Mouse (Mus musculus) forebrain, postnatal 0 days (tissue): Measurements from ENCODE around the gene Anks1b. TPM values are rescaled to one million over a fixed set of nuclear protein-coding genes. Genes with fewer than 3 reads are reported as not detected.

Source experiments
- ATAC-seq: fragments of 200-750 bp; cut with Nextera tagmentation; 2 replicates; pipeline ENCODE4 v1.8.0; 2017; ENCODE audit warnings: mild to moderate bottlenecking, moderate library complexity
- DNase-seq: peaks from one replicate; pipeline ENCODE4 v3.0.0-alpha.2; 2015
- H3K27ac ChIP-seq: fragments of 300-500 bp; sonication (generic); 2 replicates; pipeline ENCODE4 v1.5.1; 2014; ENCODE audit warnings: low read depth, mild to moderate bottlenecking, antibody characterized with exemption, low read length, moderate library complexity, mixed read lengths
- H3K27me3 ChIP-seq: fragments of 300-500 bp; sonication (generic); 2 replicates; pipeline ENCODE4 v1.6.1; 2014; ENCODE audit warnings: mild to moderate bottlenecking, low read length, mixed read lengths; ENCODE audit not compliant: insufficient read depth
- H3K36me3 ChIP-seq: fragments of 300-500 bp; sonication (generic); 2 replicates; pipeline ENCODE4 v1.6.1; 2014; ENCODE audit warnings: mild to moderate bottlenecking, moderate library complexity; ENCODE audit not compliant: insufficient read depth
- H3K4me1 ChIP-seq: fragments of 300-500 bp; sonication (generic); 2 replicates; pipeline ENCODE4 v1.6.1; 2014; ENCODE audit warnings: antibody characterized with exemption; ENCODE audit not compliant: insufficient read depth
- H3K4me2 ChIP-seq: fragments of 300-500 bp; sonication (generic); 2 replicates; pipeline ENCODE4 v1.6.1; 2014; ENCODE audit warnings: low read depth, mild to moderate bottlenecking, moderate library complexity
- H3K4me3 ChIP-seq: fragments of 300-500 bp; sonication (generic); 2 replicates; pipeline ENCODE4 v1.5.1; 2014; ENCODE audit warnings: low read depth, low read length, mixed read lengths
- H3K9ac ChIP-seq: fragments of 300-500 bp; sonication (generic); 2 replicates; pipeline ENCODE4 v1.6.1; 2014; ENCODE audit warnings: mild to moderate bottlenecking
- H3K9me3 ChIP-seq: fragments of 300-500 bp; sonication (generic); 2 replicates; pipeline ENCODE4 v1.6.1; 2016; ENCODE audit warnings: low read length
- CTCF ChIP-seq: sonication (generic); IDR thresholded peaks from 2 replicates; pipeline ENCODE4 v1.5.1; 2016; ENCODE audit warnings: antibody characterized with exemption, control low read depth, low read depth
- WGBS: fragments of 180-500 bp; shearing (Covaris S2); extraction: QIAGEN DNeasy Blood & Tissue Kit; methylation state at CpG from one replicate; pipeline ENCODE4 v1.1.7; 2014; 5-methylcytosine and 5-hydroxymethylcytosine counted together
- polyA plus RNA-seq: library from polyadenylated mRNA; unstranded; fragments of >200 nt; fragmentation: Nextera tagmentation; extraction: Ambion mirVana; gene quantifications from 2 replicates; pipeline ENCODE4 v1.2.1, GENCODE M21; 2015
- total RNA-seq: library from RNA; depleted of rRNA; stranded (reverse); fragments of >200 nt; gene quantifications from 2 replicates; pipeline ENCODE4 v1.2.3, GENCODE M21; 2014; rRNA removed

Anks1b gene
- 133 and 145 TPM in 2 replicates for total RNA-seq
- polyA plus RNA-seq = 81.5 and 120 TPM in 2 replicates

DNA sequence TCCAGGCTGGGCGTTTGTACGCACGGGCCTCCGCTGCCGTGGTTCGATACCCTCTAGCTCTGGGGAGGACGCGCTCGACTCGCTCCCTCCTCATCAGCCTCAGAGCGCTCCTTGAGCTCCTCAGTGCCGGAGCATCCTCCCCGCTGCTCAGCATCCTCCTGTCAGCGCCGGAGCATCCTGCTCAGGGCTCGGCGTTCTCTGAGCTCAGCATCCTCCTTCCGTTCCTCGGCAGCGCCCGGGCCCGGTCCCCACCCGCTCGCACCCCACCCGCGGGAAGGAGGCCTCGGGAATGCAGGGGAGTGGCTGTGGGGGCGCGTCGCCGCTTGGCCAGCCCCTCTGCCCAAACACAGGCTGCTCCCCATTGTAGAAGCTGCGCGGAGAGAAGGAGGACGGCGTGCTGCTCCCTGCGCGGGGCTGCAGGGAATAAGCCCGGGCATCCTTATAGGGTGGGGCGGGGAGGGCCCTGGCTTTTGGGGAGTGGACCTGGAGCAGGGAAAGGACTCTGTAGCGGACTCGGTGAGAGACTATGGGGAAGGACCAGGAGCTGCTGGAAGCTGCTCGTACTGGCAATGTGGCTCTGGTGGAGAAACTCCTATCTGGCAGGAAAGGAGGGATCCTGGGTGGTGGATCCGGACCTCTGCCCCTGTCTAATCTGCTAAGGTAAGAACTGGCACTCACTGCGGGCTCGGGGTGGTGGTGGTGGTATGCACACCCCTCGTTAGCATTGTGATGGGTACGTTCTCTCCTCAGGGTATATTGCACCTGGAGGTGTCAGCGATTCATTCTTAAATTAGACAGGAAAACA is at the start of gene Anks1b:
TSS of gene Anks1b (plus strand) at position 364 of the 805 bp plus-strand sequence.
- Histone ChIP-seq H3K4me3 (peak within 1 kb of the TSS; percentile 78), H3K9ac (peak within 1 kb of the TSS; percentile 97), H3K4me2 (peak within 1 kb of the TSS; percentile 64), H3K36me3 (no peaks in the 10 kb centered on the region), H3K4me1 (peaks cover 5% of the 10 kb centered on the region; the same call in 1 of the 2 replicates), H3K27ac (peak within 1 kb of the TSS; percentile 98), H3K9me3 (no peaks in the 10 kb centered on the region), H3K27me3 (no peaks in the 10 kb centered on the region)
- WGBS = 3% methylated on average over 47 of the region's 48 CpGs
- ATAC-seq = peak; percentile 83
- peak; percentile 82 for DNase-seq
- TF ChIP-seq CTCF = no peak

DNA sequence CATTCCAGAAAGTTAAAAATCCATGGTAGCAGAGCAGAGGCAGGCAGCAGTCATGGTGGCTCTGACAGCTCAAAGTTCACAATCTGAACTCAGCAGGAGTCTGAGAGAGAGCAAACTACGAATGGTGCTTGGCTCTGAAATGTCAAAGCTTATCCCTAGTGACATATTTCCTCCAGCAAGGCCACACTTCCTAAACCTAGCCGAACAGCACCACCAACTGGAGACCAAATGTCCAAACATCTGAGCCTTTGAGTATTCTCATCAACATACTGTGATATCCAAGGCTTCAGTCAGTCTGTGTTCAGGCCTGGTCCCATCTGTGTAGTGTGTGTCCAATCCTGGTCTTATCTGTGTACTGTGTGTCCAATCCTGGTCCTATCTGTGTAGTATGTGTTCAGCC is 49.4 kb upstream of the Anks1b start:
- peaks cover 2% of the 10 kb centered on the region; the same call in 1 of the 2 replicates for H3K36me3 ChIP-seq
- no peaks in the 10 kb centered on the region for H3K9me3 ChIP-seq
- peak; percentile 49 for DNase-seq
- H3K4me3 ChIP-seq = no peak overlapping the region
- H3K27ac ChIP-seq = no peak overlapping the region
- peak; percentile 42; the same call in 1 of the 2 replicates for ATAC-seq
- no peak overlapping the region for H3K4me2 ChIP-seq
- H3K27me3 ChIP-seq = no peaks in the 10 kb centered on the region
- 38% methylated on average over 2 of the region's 2 CpGs for WGBS
- no peaks in the 10 kb centered on the region for H3K4me1 ChIP-seq
- peak; percentile 53 for TF ChIP-seq CTCF
- no peak overlapping the region for H3K9ac ChIP-seq

DNA sequence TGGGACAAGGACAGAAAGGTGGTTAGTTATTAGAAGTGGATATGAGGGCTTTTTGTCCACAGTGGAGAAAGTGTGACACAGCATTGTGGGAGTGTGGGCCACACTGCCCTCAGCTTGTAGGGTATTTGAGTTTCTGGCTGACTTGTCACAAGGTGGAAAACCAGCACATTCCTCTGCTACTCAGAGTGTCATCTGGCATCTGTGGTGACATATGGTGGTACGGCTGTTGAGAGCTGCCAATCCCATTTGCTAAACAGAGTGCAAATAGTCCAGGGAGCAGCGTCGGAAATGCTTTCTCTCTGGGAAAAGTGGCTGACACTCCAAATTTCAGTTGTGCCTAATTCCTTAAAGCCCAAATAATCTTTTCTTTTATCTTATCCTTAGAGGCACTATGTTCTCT is 46.4 kb upstream of the Anks1b start:
- DNase-seq = peak; percentile 43
- no peak overlapping the region for H3K4me3 ChIP-seq
- no peak overlapping the region for H3K4me2 ChIP-seq
- ATAC-seq = no peak
- 27% methylated on average over 3 of the region's 3 CpGs for WGBS
- H3K27me3 ChIP-seq = no peaks in the 10 kb centered on the region
- H3K9me3 ChIP-seq = no peaks in the 10 kb centered on the region
- TF ChIP-seq CTCF = no peak
- no peak overlapping the region for H3K27ac ChIP-seq
- no peak overlapping the region for H3K9ac ChIP-seq
- no peaks in the 10 kb centered on the region for H3K4me1 ChIP-seq
- H3K36me3 ChIP-seq = no peaks in the 10 kb centered on the region

DNA sequence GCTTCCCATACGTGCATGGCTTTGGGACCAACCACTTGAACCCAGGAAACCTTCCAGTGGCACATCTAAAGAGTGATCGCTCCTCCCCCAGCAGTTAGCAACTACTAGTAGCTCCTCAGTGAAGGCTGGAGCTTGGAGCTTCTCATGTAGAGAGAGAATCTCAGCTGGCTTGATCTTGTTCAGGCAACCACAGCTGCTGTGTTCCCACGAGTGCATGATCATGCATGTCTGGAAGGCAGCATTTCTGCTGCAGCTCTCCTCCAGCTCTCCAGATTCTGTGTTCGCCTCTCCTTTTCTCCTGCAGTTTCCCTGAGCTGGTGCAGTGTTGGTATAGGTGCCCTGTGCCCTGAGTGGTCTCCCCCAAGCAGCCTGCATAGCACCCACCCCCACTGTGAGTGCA is 41.0 kb upstream of the Anks1b start:
- Histone ChIP-seq H3K4me3 (no peak overlapping the region), H3K4me2 (no peak overlapping the region), H3K4me1 (no peaks in the 10 kb centered on the region), H3K9ac (no peak overlapping the region), H3K36me3 (no peaks in the 10 kb centered on the region), H3K27me3 (no peaks in the 10 kb centered on the region), H3K27ac (no peak overlapping the region), H3K9me3 (no peaks in the 10 kb centered on the region)
- TF ChIP-seq CTCF = no peak
- ATAC-seq = peak; percentile 25; the same call in 1 of the 2 replicates
- DNase-seq = peak; percentile 14
- WGBS = 75% methylated on average over 4 of the region's 4 CpGs

DNA sequence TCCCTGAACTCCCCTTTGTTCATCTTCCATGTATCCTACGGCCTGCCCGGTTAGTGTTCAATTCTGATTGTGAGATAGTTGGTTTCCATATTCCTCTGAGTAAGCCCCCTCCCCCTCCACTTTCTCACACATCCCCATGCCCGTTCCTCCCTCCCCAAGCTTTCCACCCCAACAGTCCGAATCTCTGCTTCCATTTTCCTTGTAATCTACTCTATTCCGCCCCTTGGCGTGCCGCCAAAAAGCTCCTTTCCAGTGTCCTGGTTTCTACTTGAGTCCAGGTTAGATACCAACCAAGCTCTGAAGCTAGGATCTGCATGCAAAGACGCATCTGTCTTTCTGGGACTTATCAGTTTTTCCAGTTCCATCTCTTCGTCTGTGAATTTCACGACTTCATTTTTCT is 40.1 kb upstream of the Anks1b start:
- no peak overlapping the region for H3K27ac ChIP-seq
- no peaks in the 10 kb centered on the region for H3K36me3 ChIP-seq
- H3K9ac ChIP-seq = no peak overlapping the region
- no peaks in the 10 kb centered on the region for H3K9me3 ChIP-seq
- H3K4me2 ChIP-seq = no peak overlapping the region
- no peaks in the 10 kb centered on the region for H3K4me1 ChIP-seq
- 79% methylated on average over 10 of the region's 10 CpGs for WGBS
- no peaks in the 10 kb centered on the region for H3K27me3 ChIP-seq
- no peak for DNase-seq
- no peak for ATAC-seq
- no peak overlapping the region for H3K4me3 ChIP-seq
- no peak for TF ChIP-seq CTCF

DNA sequence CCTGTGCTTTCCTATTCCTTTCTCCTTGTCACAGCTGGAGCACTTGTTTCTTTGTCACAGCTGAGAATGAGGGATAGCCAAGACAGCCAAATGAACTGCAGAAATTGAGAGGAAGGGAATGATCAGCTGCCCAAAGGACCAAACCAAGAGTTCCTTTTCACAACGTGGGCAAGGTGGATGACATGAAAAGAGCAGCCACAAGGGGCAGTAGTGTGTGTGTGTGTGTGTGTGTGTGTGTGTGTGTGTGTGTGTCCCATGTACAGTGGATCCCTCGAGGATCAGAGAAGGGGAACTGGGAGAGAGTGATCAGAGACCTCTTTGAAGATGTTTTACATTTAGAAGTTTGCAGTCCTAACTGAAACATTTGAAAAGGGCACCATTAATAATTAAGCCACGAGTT is 35.8 kb upstream of the Anks1b start:
- Histone ChIP-seq H3K27me3 (no peaks in the 10 kb centered on the region), H3K4me1 (no peaks in the 10 kb centered on the region), H3K27ac (no peak overlapping the region), H3K4me2 (no peak overlapping the region), H3K36me3 (no peaks in the 10 kb centered on the region), H3K9me3 (no peaks in the 10 kb centered on the region), H3K4me3 (no peak overlapping the region), H3K9ac (no peak overlapping the region)
- TF ChIP-seq CTCF = peak; percentile 44
- DNase-seq (no peak), ATAC-seq (no peak)
- 47% methylated on average over 3 of the region's 3 CpGs for WGBS

DNA sequence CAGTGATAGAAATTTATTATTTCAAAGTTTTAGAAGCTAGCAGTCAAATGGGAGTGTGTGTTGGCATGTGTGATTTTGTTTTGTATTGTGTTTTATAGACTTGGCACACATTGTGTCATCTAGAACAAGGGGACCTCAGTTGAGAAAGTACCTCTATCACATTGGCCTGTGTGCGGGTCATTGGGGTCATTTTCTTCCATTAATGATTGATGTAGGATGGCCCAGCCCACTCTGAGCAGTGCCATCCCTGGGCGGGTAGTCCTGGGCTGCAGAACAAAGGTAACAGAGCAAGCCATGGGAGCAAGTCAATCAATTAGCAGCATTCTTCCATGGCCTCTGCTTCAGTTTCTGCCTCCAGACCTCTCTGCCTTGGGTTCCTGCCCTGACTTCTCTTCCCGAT is 34.5 kb upstream of the Anks1b start:
- Histone ChIP-seq H3K4me1 (no peaks in the 10 kb centered on the region), H3K4me3 (no peak overlapping the region), H3K27ac (no peak overlapping the region), H3K9ac (no peak overlapping the region), H3K4me2 (no peak overlapping the region), H3K27me3 (no peaks in the 10 kb centered on the region), H3K9me3 (no peaks in the 10 kb centered on the region), H3K36me3 (no peaks in the 10 kb centered on the region)
- DNase-seq (no peak), ATAC-seq (no peak)
- no peak for TF ChIP-seq CTCF
- 84% methylated on average over 3 of the region's 3 CpGs for WGBS
